Mouse (Mus musculus) hindbrain, embryonic 15.5 days (tissue): Measurements from ENCODE around the gene Il34. TPM values are rescaled to one million over a fixed set of nuclear protein-coding genes. Genes with fewer than 3 reads are reported as not detected.

Experiments used
- ATAC-seq: fragments of 200-750 bp; cut with Nextera tagmentation; 2 replicates; pipeline ENCODE4 v1.8.0; 2017; ENCODE audit warnings: low read depth, moderate number of reproducible peaks, moderate TSS enrichment; ENCODE audit not compliant: low FRiP score
- H3K27ac ChIP-seq: fragments of 300-500 bp; sonication (generic); replicated peaks from 2 replicates; pipeline ENCODE4 v1.5.1; 2015; ENCODE audit warnings: mild to moderate bottlenecking, inconsistent platforms
- H3K27me3 ChIP-seq: fragments of 300-500 bp; sonication (generic); 2 replicates; pipeline ENCODE4 v1.6.1; 2015; ENCODE audit warnings: control low read depth, inconsistent platforms
- H3K36me3 ChIP-seq: fragments of 300-500 bp; sonication (generic); 2 replicates; pipeline ENCODE4 v1.6.1; 2015; ENCODE audit warnings: control low read depth, inconsistent platforms
- H3K4me1 ChIP-seq: fragments of 300-500 bp; sonication (generic); replicated peaks from 2 replicates; pipeline ENCODE4 v1.6.1; 2015; ENCODE audit warnings: control low read depth, inconsistent platforms
- H3K4me2 ChIP-seq: fragments of 300-500 bp; sonication (generic); 2 replicates; pipeline ENCODE4 v1.6.1; 2015; ENCODE audit warnings: moderate library complexity, mild to moderate bottlenecking, inconsistent platforms
- H3K4me3 ChIP-seq: fragments of 300-500 bp; sonication (generic); 2 replicates; pipeline ENCODE4 v1.5.1; 2015; ENCODE audit warnings: mild to moderate bottlenecking, inconsistent platforms
- H3K9ac ChIP-seq: fragments of 300-500 bp; sonication (generic); 2 replicates; pipeline ENCODE4 v1.6.1; 2015; ENCODE audit warnings: inconsistent platforms
- H3K9me3 ChIP-seq: fragments of 300-500 bp; sonication (generic); 2 replicates; pipeline ENCODE4 v1.6.1; 2016; ENCODE audit warnings: control low read depth, inconsistent platforms
- WGBS: fragments of 180-500 bp; shearing (Covaris S2); methylation state at CpG from one replicate; pipeline ENCODE4 v1.1.7; 2015; 5-methylcytosine and 5-hydroxymethylcytosine counted together
- polyA plus RNA-seq: library from polyadenylated mRNA; unstranded; fragments of >200 nt; fragmentation: Nextera tagmentation; extraction: Ambion mirVana; gene quantifications from 2 replicates; pipeline ENCODE4 v1.2.1, GENCODE M21; 2015

The Il34 gene
- polyA plus RNA-seq, 1 experiment from 2014 or later = 5.8 TPM

DNA sequence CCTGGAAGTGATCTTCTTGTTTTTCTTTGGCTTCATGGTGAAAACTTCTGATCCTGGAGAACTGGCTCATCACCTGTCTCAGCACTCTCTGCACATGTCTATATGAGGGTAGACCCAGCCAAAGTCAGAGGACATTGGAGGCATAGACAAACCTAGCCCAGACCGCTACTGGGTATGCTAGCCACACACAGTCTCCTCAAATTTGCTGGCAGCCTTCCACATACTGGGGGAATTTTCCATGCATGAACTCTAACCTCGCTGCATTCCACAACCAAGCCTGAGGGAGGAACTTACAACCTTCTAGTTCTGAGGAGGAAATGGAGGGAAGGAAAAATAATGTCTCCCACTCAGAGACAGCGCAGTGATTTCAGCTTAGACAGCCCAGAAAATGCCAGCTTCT lies 31.7 kb downstream of the Il34 start:
- WGBS = 72% methylated on average over 3 of the region's 3 CpGs
- Histone ChIP-seq H3K9ac (no peak overlapping the region), H3K4me1 (no peaks in the 10 kb centered on the region), H3K36me3 (no peaks in the 10 kb centered on the region), H3K27ac (no peak overlapping the region), H3K4me3 (no peak overlapping the region), H3K9me3 (no peaks in the 10 kb centered on the region), H3K4me2 (no peak overlapping the region), H3K27me3 (no peaks in the 10 kb centered on the region)
- no peak for ATAC-seq

DNA sequence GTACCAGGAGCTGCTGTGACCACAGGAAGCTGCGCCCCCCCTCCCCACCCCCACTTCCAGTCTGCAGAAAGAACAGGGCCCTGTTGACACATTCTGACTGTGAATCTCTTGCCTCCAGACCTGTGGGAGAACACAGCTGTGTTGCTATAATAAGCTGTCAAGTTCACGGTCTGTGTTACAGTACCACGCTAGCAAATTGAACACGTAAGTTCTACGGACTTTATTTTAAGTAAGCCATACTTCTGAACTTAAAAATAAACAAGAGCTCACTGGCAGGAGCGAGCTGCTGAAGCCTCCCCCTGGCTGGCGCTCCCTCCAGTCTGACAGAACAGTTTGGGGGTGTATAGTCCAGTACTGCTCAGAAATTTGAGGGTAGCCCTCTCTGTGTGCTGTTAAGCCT lies 33.3 kb downstream of the Il34 start:
- no peak for ATAC-seq
- Histone ChIP-seq H3K27me3 (no peaks in the 10 kb centered on the region), H3K4me1 (no peaks in the 10 kb centered on the region), H3K27ac (no peak overlapping the region), H3K4me3 (no peak overlapping the region), H3K36me3 (no peaks in the 10 kb centered on the region), H3K9me3 (no peaks in the 10 kb centered on the region), H3K4me2 (no peak overlapping the region), H3K9ac (no peak overlapping the region)
- WGBS = 80% methylated on average over 7 of the region's 7 CpGs

DNA sequence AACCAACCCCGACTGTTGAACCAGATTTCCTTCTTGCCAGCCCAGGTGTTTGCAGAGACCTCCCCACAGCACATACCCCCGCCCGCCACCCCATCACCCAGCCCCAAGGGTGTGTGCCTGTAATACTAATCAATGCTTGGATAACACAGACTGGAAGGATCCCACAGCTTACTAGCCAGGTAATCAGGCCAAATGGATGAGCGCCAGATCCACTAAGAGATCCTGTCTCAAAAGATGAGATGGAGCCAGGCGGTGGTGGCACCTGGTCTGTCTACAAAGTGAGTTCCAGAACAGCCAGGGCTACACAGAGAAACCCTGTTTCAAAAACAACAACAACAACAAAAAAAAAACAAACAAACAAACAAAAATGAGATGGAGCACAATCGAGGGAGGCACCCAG lies 38.5 kb downstream of the Il34 start:
- Histone ChIP-seq H3K4me2 (no peak overlapping the region), H3K27ac (no peak overlapping the region), H3K9me3 (no peaks in the 10 kb centered on the region), H3K36me3 (no peaks in the 10 kb centered on the region), H3K4me3 (no peak overlapping the region), H3K27me3 (no peaks in the 10 kb centered on the region), H3K9ac (no peak overlapping the region), H3K4me1 (no peaks in the 10 kb centered on the region)
- 91% methylated on average over 6 of the region's 6 CpGs for WGBS
- ATAC-seq = no peak

DNA sequence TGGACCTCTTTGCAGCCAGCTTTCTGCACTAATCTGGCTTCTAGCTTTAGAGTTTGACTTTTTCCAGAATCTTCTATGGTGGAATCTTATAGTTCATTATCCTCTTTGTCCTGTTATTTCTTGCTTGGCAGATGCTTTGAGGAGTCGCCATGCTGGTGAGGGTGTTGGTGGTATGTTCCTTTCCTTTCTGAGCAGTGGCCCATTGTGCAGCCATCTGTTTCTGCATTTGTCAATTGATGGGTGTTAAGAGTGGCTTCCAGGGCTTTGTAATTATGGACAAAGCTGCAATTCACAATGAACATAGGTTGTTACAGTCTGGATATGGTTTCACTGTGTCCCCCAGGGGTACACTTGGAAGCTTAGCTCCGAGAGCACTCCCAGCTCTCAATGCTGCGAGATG lies 41.1 kb downstream of the Il34 start:
- Histone ChIP-seq H3K9me3 (no peaks in the 10 kb centered on the region), H3K27me3 (no peaks in the 10 kb centered on the region), H3K4me2 (no peak overlapping the region), H3K4me3 (no peak overlapping the region), H3K4me1 (no peaks in the 10 kb centered on the region), H3K27ac (no peak overlapping the region), H3K9ac (no peak overlapping the region), H3K36me3 (no peaks in the 10 kb centered on the region)
- WGBS = 46% methylated on average over 3 of the region's 3 CpGs
- no peak for ATAC-seq

GRCm38 (mm10) chr8:110761988-110762387 lies 43.7 kb downstream of the Il34 start:
- no peaks in the 10 kb centered on the region for H3K9me3 ChIP-seq
- H3K4me2 ChIP-seq = no peak overlapping the region
- H3K36me3 ChIP-seq = no peaks in the 10 kb centered on the region
- no peak overlapping the region for H3K9ac ChIP-seq
- H3K27ac ChIP-seq = no peak overlapping the region
- 76% methylated on average over 6 of the region's 6 CpGs for WGBS
- H3K27me3 ChIP-seq = no peaks in the 10 kb centered on the region
- H3K4me1 ChIP-seq = no peaks in the 10 kb centered on the region
- ATAC-seq = no peak
- no peak overlapping the region for H3K4me3 ChIP-seq

GRCm38 (mm10) chr8:110761185-110761584 lies 44.5 kb downstream of the Il34 start:
- Histone ChIP-seq H3K27me3 (no peaks in the 10 kb centered on the region), H3K36me3 (no peaks in the 10 kb centered on the region), H3K9ac (no peak overlapping the region), H3K4me3 (no peak overlapping the region), H3K27ac (peak overlapping the region; percentile 42), H3K9me3 (no peaks in the 10 kb centered on the region), H3K4me2 (no peak overlapping the region), H3K4me1 (no peaks in the 10 kb centered on the region)
- ATAC-seq = no peak
- WGBS = 59% methylated on average over 5 of the region's 5 CpGs

DNA sequence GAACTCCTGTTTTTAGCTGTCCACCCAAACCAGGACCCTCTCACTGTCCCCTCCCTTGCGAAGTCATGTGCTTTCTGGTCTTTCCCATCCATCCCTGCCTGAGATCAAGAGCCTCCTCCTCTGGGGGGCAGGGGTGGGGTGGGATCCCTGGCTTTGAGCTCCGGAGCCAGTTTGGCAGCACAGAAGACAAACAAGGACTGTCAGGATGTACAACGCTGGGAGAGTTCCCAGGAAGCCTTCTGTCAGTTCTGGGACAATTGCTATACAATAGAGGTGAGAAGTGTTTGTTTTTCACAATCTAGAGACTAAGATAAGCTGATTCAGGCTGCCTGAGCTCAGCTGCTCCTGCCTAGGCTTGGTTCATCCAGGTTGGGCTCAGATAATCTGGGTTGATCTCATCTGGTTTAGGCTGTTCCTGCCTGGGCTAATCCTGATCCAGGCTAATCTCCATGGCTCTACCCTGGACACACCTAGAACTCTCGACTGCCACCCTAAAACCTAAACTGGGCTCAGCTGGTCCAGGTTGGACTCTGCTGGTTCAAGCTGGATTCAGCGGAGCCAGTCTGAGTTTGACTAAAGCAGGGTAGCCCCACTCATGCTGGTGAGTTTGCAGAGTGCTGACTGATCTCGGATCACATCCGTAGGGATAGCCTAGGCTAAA lies 45.3 kb downstream of the Il34 start:
- Histone ChIP-seq H3K27ac (peak overlapping the region; percentile 42), H3K4me3 (no peak overlapping the region), H3K27me3 (no peaks in the 10 kb centered on the region), H3K4me2 (no peak overlapping the region), H3K36me3 (no peaks in the 10 kb centered on the region), H3K9ac (no peak overlapping the region), H3K4me1 (no peaks in the 10 kb centered on the region), H3K9me3 (no peaks in the 10 kb centered on the region)
- ATAC-seq = no peak
- 70% methylated on average over 7 of the region's 7 CpGs for WGBS

- no peak for ATAC-seq
- Histone ChIP-seq H3K9ac (no peak overlapping the region), H3K4me2 (no peak overlapping the region), H3K36me3 (no peaks in the 10 kb centered on the region), H3K4me1 (0 out of 2 replicates have a peak, but pooled peaks cover 7% of the 10 kb centered on the region), H3K4me3 (no peak overlapping the region), H3K9me3 (no peaks in the 10 kb centered on the region), H3K27ac (no peak overlapping the region), H3K27me3 (no peaks in the 10 kb centered on the region)
- WGBS = 90% methylated on average over 5 of the region's 5 CpGs
These were observed 49.5 kb downstream of the Il34 start for GRCm38 (mm10) chr8:110756196-110756595.

GRCm38 (mm10) chr8:110755511-110756170 lies 50.1 kb downstream of the Il34 start:
- no peak overlapping the region for H3K27ac ChIP-seq
- no peaks in the 10 kb centered on the region for H3K36me3 ChIP-seq
- no peak overlapping the region for H3K4me3 ChIP-seq
- H3K9ac ChIP-seq = no peak overlapping the region
- no peak for ATAC-seq
- H3K4me1 ChIP-seq = 0 out of 2 replicates have a peak, but pooled peaks cover 7% of the 10 kb centered on the region
- H3K4me2 ChIP-seq = no peak overlapping the region
- WGBS = 58% methylated on average over 15 of the region's 15 CpGs
- H3K9me3 ChIP-seq = no peaks in the 10 kb centered on the region
- no peaks in the 10 kb centered on the region for H3K27me3 ChIP-seq

DNA sequence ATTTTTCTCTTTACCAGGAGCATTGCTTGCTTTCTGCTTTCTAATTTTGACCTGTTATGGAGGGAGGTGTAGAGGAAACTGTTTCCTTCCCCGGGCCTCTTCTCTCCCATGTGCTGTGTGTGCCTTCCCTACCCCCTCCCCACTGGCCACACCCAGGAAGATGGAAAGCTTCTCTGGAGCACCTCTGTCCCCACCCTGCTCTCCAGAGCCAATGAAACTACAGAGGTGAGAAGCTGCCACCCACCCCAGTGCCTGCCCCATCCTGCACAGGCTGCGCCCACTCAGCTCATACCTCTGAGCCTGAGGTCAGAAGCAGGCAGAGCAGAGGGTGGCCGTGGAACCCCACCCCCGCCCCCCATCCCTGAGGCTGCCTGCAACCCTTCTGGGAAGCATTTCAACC lies 51.0 kb downstream of the Il34 start:
- H3K4me3 ChIP-seq = no peak overlapping the region
- H3K9me3 ChIP-seq = no peaks in the 10 kb centered on the region
- 70% methylated on average over 4 of the region's 4 CpGs for WGBS
- 0 out of 2 replicates have a peak, but pooled peaks cover 7% of the 10 kb centered on the region for H3K4me1 ChIP-seq
- 0 out of 2 replicates have a peak, but pooled peaks have one; percentile 36 for ATAC-seq
- no peak overlapping the region for H3K9ac ChIP-seq
- no peak overlapping the region for H3K4me2 ChIP-seq
- H3K36me3 ChIP-seq = no peaks in the 10 kb centered on the region
- no peaks in the 10 kb centered on the region for H3K27me3 ChIP-seq
- H3K27ac ChIP-seq = no peak overlapping the region

- 87% methylated on average over 5 of the region's 5 CpGs for WGBS
- Histone ChIP-seq H3K27ac (no peak overlapping the region), H3K4me2 (no peak overlapping the region)
These were observed 54.2 kb downstream of the Il34 start for GRCm38 (mm10) chr8:110751490-110751889.

DNA sequence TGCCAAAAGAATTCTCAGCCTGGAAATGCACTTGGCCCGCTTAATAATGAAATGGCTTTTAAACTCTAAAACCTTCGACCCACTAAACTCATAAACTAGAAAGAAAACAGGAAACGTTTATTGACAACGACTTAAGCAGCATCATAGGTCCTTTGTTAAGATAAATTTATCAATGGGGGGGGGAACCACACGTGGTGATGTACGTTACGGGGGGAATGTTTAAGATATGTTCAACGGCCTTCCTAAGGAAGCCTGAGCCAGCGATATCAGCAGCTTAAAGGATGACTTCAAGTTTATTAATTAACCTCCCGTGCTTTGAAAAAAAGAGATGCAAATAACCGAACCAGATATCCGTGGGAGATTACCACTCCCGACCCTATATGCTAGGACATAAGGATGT lies 55.5 kb downstream of the Il34 start:
- no peak overlapping the region for H3K9ac ChIP-seq
- no peaks in the 10 kb centered on the region for H3K27me3 ChIP-seq
- WGBS = 36% methylated on average over 13 of the region's 13 CpGs
- no peaks in the 10 kb centered on the region for H3K9me3 ChIP-seq
- H3K4me1 ChIP-seq = 0 out of 2 replicates have a peak, but pooled peaks cover 6% of the 10 kb centered on the region
- no peak overlapping the region for H3K4me3 ChIP-seq
- H3K36me3 ChIP-seq = no peaks in the 10 kb centered on the region
- no peak for ATAC-seq
- H3K27ac ChIP-seq = no peak overlapping the region
- H3K4me2 ChIP-seq = no peak overlapping the region

More at GRCm38 (mm10) chr8:110751490-110751889, 54.2 kb downstream of the Il34 start:
- H3K27me3 ChIP-seq = no peaks in the 10 kb centered on the region
- H3K4me3 ChIP-seq = no peak overlapping the region
- ATAC-seq = no peak
- H3K4me1 ChIP-seq = 0 out of 2 replicates have a peak, but pooled peaks cover 7% of the 10 kb centered on the region
- H3K36me3 ChIP-seq = no peaks in the 10 kb centered on the region
- no peaks in the 10 kb centered on the region for H3K9me3 ChIP-seq
- no peak overlapping the region for H3K9ac ChIP-seq
